Mouse (Mus musculus) limb, embryonic 14.5 days (tissue): ENCODE measurements around the gene Ncstn. TPM values are rescaled to one million over a fixed set of nuclear protein-coding genes. Genes with fewer than 3 reads are reported as not detected.

ENCODE experiments used
- ATAC-seq: fragments of 200-750 bp; cut with Nextera tagmentation; 2 replicates; pipeline ENCODE4 v1.8.0; 2017; ENCODE audit warnings: low read depth, moderate number of reproducible peaks, moderate TSS enrichment; ENCODE audit not compliant: low FRiP score
- DNase-seq: peaks from one replicate; pipeline ENCODE4 v3.0.0-alpha.2; 2015; ENCODE audit warnings: low spot score
- H3K27ac ChIP-seq: fragments of 300-500 bp; sonication (generic); replicated peaks from 2 replicates; pipeline ENCODE4 v1.5.1; 2014; ENCODE audit warnings: low read depth, mild to moderate bottlenecking, low read length, moderate library complexity, mixed read lengths
- H3K27me3 ChIP-seq: fragments of 300-500 bp; sonication (generic); 2 replicates; pipeline ENCODE4 v1.6.1; 2014; ENCODE audit warnings: low read length, mixed read lengths; ENCODE audit not compliant: control insufficient read depth, insufficient read depth
- H3K36me3 ChIP-seq: fragments of 300-500 bp; sonication (generic); 2 replicates; pipeline ENCODE4 v1.6.1; 2014; ENCODE audit warnings: mild to moderate bottlenecking, low read length, moderate library complexity, mixed read lengths; ENCODE audit not compliant: control insufficient read depth, insufficient read depth
- H3K4me1 ChIP-seq: fragments of 300-500 bp; sonication (generic); 2 replicates; pipeline ENCODE4 v1.6.1; 2014; ENCODE audit warnings: antibody characterized with exemption, low read length, mixed read lengths; ENCODE audit not compliant: control insufficient read depth, insufficient read depth
- H3K4me2 ChIP-seq: fragments of 300-500 bp; sonication (generic); replicated peaks from 2 replicates; pipeline ENCODE4 v1.6.1; 2014; ENCODE audit warnings: low read depth, mild to moderate bottlenecking, low read length, moderate library complexity; ENCODE audit not compliant: severe bottlenecking
- H3K4me3 ChIP-seq: fragments of 300-500 bp; sonication (generic); replicated peaks from 2 replicates; pipeline ENCODE4 v1.5.1; 2014; ENCODE audit warnings: low read length
- H3K9ac ChIP-seq: fragments of 300-500 bp; sonication (generic); 2 replicates; pipeline ENCODE4 v1.6.1; 2014; ENCODE audit warnings: mild to moderate bottlenecking, low read depth, low read length, moderate library complexity; ENCODE audit not compliant: severe bottlenecking
- H3K9me3 ChIP-seq: fragments of 300-500 bp; sonication (generic); 2 replicates; pipeline ENCODE4 v1.6.1; 2016; ENCODE audit warnings: low read length; ENCODE audit not compliant: control insufficient read depth
- POLR2A ChIP-seq: fragments of 200-500 bp; IDR thresholded peaks from 2 replicates; pipeline ENCODE4 v1.8.0; 2012; ENCODE audit warnings: inconsistent platforms, mild to moderate bottlenecking, moderate library complexity, borderline replicate concordance; ENCODE audit not compliant: insufficient read depth, insufficient read length; ENCODE audit errors: extremely low read depth
- WGBS: fragments of 180-500 bp; shearing (Covaris S2); extraction: QIAGEN DNeasy Blood & Tissue Kit; methylation state at CpG from one replicate; pipeline ENCODE4 v1.1.7; 2014; 5-methylcytosine and 5-hydroxymethylcytosine counted together
- polyA plus RNA-seq, 2 experiments: library from polyadenylated mRNA; depleted of rRNA in 1 of 2; stranded (reverse) in 1 of 2; unstranded in 1 of 2; fragments of >200 nt; fragmentation: Nextera tagmentation in 1 of 2; extraction: Ambion mirVana in 1 of 2; gene quantifications; 2 replicates each; pipeline versions ENCODE4 v1.2.1 to v1.2.3; 2012 to 2014

Ncstn gene
- polyA plus RNA-seq, 2 experiments = 98.4 to 137 TPM

DNA sequence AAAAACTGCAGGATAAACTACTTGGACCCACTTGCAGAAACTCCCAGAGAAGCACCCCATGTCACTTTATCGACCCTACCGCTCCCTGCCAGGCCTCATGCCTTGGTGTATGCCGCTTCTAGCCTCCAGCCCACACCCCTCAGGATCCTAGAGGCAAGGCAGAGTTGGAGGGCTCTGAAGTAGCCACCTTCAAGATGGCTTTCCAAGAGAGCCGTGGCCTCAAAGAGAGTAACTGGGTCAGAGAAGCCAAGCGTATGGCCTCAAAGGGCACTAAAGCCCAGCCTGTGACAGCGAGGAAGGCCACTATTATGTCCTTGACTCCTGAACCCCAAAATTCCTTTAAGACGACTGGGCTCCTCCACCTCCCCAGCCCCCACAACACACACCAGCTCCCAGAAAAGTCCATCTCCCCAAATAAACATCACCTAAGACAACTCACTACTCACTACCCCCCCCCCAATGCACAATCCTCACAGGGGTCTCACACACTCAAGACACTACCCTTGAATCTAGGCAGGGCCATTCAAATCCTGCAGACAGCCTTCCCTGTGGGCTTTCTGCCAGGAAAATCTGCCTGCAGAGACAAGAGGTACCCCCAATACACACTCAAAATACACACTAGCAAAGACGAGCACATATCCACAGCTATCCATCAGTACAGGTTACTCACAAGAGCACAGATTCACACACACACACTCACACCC, 57.2 kb downstream of the Ncstn start:
- no peaks in the 10 kb centered on the region for H3K9me3 ChIP-seq
- peak overlapping the region; percentile 52 for H3K4me2 ChIP-seq
- H3K36me3 ChIP-seq = no peaks in the 10 kb centered on the region
- DNase-seq (no peak), ATAC-seq (no peak)
- peak overlapping the region; percentile 97; the same call in 1 of the 2 replicates for H3K9ac ChIP-seq
- no peak overlapping the region for H3K27ac ChIP-seq
- no peaks in the 10 kb centered on the region for H3K27me3 ChIP-seq
- no peak for TF ChIP-seq POLR2A
- H3K4me1 ChIP-seq = peaks cover 24% of the 10 kb centered on the region
- H3K4me3 ChIP-seq = peak overlapping the region; percentile 95
- WGBS = 53% methylated on average over 8 of the region's 8 CpGs

DNA sequence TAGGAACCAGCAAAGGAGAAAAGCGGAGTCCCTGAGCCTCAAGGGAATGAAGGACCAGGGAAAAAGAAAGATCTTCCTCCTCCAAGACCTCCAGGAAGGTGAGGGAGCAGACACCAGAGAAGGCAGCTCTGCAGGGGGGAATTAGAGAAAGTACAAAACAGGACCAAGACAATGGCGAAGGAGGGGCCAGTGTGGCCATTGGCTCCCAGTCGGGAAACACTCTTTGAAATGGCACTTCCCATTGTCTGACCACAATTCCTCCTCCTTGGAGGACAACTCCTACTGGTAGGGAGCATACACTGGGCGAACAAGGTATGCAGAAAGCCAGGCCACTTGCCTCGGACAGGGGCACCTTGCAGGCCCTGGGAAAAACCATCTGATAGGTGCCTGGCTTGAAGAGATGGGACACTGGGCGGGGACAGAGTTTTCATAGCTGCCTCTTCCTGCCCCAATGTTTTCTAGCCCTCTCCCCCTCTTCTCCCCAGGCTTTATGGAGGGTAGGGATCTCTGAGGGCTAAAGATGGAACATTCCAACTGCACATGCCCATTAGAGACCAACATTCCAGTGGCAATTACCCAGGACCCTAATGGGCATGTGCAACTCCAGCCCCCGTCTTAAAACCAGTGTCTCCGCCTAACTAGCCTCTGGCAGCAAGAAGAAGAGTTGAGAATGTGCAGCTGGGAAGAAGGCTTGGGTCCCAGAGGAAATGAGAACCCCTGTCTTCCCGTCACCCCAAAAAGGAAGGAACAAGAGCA, 58.3 kb downstream of the Ncstn start:
- Histone ChIP-seq H3K36me3 (no peaks in the 10 kb centered on the region), H3K4me3 (peak overlapping the region; percentile 95; the same call in 1 of the 2 replicates), H3K9ac (no peak overlapping the region), H3K4me2 (peak overlapping the region; percentile 52; the same call in 1 of the 2 replicates), H3K4me1 (peaks cover 29% of the 10 kb centered on the region), H3K9me3 (no peaks in the 10 kb centered on the region), H3K27me3 (no peaks in the 10 kb centered on the region), H3K27ac (no peak overlapping the region)
- TF ChIP-seq POLR2A = no peak
- DNase-seq (no peak), ATAC-seq (no peak)
- 47% methylated on average over 9 of the region's 9 CpGs for WGBS

DNA sequence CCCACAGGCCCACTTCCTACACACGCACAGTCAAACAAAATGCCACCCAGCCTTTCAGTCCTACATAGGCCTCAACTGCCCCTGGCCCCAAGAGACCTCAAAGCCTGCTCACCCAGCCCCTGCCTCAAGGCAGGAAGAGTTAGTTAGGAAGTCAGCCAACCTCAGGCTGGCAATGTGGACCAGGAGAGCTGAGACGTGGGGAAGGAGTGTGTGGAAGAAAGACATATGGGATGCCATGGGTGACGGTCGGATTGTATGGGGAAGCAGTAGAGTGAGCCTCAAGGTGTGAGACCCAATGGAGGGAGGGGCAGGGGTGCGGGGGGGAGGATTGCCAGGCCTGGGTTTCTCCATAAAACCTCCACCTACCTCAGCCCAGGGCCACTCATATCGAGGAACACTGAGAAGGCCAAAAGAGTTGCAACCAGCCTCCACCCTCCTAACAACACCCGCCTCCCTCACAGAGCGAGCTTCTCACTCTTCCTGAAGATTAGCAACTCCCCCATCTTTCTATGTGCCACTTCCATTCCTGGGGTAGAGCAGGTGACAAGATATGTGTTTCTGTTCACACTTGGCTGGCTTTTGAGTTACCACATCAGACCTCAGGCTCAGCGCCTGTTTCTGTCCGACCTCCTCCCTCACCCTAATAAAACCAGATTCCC, 62.6 kb downstream of the Ncstn start:
- no peaks in the 10 kb centered on the region for H3K27me3 ChIP-seq
- WGBS = 57% methylated on average over 9 of the region's 10 CpGs
- DNase-seq (no peak), ATAC-seq (no peak)
- no peak for TF ChIP-seq POLR2A
- H3K4me1 ChIP-seq = peaks cover 49% of the 10 kb centered on the region
- no peak overlapping the region for H3K4me2 ChIP-seq
- H3K4me3 ChIP-seq = no peak overlapping the region
- no peak overlapping the region for H3K27ac ChIP-seq
- H3K9ac ChIP-seq = no peak overlapping the region
- H3K9me3 ChIP-seq = no peaks in the 10 kb centered on the region
- no peaks in the 10 kb centered on the region; the same call in 1 of the 2 replicates for H3K36me3 ChIP-seq

DNA sequence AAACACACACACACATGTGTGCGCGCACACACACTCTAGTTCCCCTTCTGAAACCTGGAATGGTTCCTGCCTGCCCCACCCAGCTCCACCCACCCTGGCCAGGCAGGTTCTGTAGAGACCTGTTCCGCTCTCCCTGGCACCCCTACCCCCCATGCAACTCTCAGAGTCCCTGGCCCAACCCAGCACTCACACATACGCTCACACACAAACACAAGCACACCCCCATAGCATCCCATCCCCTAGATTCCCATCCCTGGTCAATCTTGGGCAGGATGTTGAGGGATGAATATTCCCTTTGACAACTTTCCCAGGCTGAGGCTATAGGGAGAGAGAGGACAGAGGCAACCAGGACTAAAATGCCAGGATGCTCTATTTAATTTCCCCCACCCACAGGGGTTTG, 63.3 kb downstream of the Ncstn start:
- Histone ChIP-seq H3K4me2 (no peak overlapping the region), H3K27me3 (no peaks in the 10 kb centered on the region), H3K9me3 (no peaks in the 10 kb centered on the region), H3K27ac (no peak overlapping the region), H3K9ac (no peak overlapping the region), H3K36me3 (no peaks in the 10 kb centered on the region; the same call in 1 of the 2 replicates), H3K4me3 (no peak overlapping the region), H3K4me1 (peaks cover 44% of the 10 kb centered on the region)
- DNase-seq (no peak), ATAC-seq (no peak)
- 88% methylated on average over 4 of the region's 4 CpGs for WGBS
- no peak for TF ChIP-seq POLR2A
